Mouse (Mus musculus) ovary, postnatal 36 days (tissue): ENCODE data around the gene Slc22a4.

Experiments used
- DNase-seq: peaks from one replicate; pipeline ENCODE4 v3.0.0; 2022; ENCODE audit warnings: low spot score, mixed read lengths

Gene Slc22a4

GRCm38 (mm10) chr11:54028044-54028951 is at the start of gene Slc22a4:
Slc22a4 (minus strand) TSS chr11:54028090.
- peak; percentile 85 for DNase-seq

- no peak for DNase-seq
Observed at GRCm38 (mm10) chr11:54076101-54076500, 48.2 kb upstream of the Slc22a4 start.

DNA sequence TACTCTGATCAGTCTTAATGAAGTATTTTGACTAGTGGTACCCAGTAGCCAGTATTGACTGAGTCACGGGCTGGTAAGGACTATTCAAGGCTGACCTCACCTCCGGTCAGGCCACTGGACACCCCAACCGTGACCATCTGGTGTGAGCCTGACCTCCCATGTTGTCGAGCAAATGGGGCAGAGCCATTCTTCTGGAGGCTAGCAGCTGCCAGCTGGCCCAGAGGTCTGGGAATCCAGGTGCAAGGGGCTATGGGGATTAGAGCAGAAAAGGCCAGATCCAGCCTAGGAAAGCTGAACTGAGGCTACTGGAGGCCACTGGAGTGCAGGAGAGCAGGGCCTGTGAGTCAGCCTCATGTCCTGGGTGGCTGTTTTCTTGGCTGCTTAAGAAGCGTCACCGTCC is 47.5 kb upstream of the Slc22a4 start:
- peak; percentile 8 for DNase-seq

- peak; percentile 6 for DNase-seq
Observed at GRCm38 (mm10) chr11:54073291-54073690, 45.4 kb upstream of the Slc22a4 start.

- peak; percentile 78 for DNase-seq
Observed at GRCm38 (mm10) chr11:54071726-54072445, 44.0 kb upstream of the Slc22a4 start.

DNA sequence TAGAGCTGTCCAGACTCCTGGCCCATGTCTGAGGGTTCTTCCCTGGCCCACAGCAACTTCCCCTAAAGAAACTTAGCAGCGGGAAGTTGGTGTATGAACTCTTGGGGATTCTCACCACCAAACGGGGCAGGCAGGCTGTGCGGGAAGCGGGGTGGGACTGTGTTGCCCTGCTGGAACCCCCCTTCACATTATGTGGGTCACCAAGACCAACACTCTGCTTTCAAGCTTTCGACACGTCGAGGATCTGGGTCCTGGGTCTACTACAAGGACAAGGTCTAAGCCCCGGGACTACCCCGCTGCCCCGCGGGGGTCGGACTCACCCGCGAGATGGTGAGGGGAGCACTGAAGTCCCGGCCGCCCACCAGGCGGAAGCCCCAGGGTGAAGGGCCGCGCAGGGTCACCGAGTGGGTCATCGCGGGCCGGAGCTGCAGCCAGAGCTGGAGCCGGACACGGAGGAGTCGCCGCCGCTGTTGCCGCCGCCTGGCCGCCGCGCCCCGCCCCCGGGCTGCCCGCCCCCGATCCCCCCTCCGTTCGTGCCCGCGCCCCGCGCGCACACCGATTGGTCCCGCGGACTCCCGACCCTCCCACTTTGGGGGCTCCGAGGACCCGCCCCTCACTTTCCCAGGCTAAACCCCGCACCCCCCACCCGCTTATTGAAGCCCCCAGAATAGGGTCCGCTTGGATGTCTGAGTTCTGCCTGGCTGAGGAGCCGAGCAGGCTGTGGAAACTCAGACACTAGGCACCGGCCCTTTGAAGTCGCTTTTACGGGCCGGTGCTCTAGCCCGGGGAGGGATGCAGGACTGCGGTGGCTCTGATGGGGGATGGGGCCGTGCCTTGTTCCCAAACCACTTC is 40.9 kb upstream of the Slc22a4 start, which contains the start of gene Pdlim4:
Gene Pdlim4 (minus strand): TSS at position 495 of the 852 bp plus-strand sequence.
- peak; percentile 68 for DNase-seq

DNA sequence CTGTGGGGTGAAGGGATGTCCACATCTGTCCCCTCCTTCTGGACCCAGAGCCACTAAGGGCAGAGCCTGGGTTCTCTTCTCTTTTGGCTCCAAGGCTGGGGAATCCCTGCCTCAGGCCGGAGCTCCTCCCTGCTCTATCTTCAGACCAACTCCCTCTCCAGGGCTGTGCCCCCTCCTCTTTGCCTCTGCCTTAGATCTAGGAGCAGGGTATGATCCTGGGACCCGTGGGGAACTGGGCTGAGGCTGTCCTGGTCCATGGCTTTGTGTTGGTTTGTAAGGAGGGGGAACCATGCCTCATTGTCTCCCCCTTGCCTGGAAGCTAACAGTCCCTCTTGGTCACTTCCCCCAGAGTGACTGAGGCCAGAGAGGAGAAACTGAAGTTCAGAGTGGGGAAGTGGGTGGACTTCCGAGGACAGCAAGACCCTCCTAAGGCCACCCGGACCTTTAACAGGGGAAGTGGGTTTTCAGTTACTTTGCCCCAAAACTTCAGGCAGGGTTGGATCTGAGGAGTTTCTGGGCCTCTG is 40.2 kb upstream of the Slc22a4 start:
- peak; percentile 15 for DNase-seq

DNA sequence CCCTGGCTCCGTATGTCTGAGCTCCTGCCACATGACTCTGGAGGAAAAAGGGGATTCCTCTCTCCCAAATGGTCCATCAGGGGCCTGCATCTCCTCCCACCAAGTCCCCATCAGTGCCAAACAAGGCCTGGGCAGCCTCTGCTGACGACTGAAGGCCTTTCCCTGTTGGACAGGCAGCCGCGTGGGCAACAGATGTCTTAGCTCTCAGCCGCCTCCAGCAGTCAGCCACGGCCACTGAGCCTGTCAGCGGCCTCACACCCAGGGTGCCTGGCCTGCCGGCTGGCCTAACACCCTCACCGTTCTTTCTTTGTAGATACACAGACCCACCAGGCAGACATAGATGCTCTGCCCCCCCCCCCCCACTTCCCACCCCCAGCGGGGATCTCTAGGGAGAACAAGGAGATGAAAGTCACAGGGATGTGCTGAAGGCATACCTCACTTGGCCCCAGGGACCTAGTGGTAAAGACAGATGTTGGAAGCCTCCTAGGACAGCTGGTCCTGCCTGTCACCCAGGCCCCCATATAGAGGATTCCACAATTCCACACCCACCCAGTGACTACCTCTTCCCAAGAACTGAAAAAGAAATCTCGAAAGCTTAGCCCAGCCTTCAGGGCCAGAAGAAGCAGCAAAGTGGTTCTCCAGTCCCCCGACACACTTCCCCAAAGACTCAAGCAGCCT is 39.6 kb upstream of the Slc22a4 start:
- peak; percentile 48 for DNase-seq

GRCm38 (mm10) chr11:54066400-54066799 is 38.5 kb upstream of the Slc22a4 start:
- DNase-seq, result no peak

DNA sequence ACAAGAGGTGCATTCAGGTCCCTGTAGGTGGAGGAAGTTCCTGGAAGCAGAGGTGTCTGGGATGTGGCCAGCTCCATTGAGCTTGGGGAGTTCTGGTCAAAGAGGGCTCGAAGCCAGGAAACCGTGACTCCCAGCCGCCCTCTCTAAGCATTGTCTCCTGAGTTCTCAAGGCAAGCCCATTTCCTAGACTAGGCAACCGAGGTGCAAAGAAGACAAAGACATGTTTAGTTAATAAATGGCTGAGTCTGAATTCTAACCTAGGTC is 38.0 kb upstream of the Slc22a4 start:
- peak; percentile 29 for DNase-seq

DNA sequence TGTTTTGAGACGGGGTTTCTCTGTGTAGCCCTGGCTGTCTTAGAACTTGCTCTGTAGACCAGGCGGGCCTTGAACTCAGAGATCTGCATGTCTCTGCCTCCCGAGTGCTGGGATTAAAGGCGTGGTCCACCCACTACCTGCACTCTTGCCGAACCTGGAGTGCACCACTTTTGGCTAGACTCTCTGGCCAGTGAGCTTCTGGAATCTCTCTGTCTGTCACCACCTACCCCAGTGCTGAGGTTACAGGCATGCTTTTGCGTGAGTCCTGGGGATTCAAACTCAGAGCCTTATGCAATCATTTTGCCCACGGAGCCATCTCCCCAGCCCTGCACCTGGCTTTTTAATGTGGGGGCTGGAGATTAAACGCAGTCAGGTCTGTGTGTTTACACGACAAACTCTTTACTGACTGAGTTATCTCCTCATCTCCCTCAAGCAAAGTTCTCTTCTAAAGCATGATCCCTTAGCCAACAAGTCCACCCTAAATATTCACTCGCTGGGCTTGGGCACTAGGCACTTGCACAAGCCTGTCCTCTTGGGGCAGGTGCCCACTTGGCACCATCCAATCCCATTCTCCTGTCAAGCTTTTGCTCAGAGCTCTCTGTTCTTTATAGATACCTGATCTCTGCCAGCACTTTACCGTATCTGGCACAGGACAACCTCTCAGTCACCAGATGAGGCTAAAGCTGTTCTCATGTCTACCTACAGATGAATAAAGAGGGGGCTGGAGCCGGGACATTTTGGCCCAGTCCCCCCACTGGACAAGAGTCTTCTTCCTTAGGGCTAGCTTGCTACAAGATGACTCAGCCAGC is 37.4 kb upstream of the Slc22a4 start:
- DNase-seq, result no peak

DNA sequence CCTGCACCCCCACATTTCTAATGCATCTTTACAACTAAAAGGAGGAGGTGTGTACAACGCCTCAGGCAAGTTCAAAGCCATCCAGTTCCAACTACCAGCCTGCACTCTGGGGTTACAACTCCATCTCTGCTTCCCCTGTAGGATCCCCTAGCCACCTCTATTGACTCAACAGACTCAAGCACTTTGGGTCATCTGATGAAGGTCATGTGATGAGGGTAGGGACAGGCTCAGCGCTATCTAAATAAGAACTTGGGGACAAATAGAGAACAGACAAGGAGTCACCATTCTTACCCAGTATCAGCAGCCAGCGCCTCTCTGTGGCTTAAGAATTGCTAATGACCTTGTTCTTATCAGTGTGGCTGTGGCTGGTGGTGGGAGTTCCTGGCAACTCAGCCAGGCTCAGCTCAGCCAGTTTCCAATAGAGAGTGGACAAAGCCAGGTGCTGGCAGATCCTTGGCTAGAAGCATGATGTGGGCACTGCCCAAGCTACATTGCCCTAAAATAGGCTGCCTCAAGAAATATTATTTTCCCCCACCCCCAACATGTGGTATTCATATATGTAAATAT is 36.6 kb upstream of the Slc22a4 start:
- DNase-seq, result peak; percentile 53

- DNase-seq, result peak; percentile 8
Observed at GRCm38 (mm10) chr11:54063472-54063775, 35.5 kb upstream of the Slc22a4 start.

- DNase-seq, result no peak
Observed at GRCm38 (mm10) chr11:54062753-54063471, 35.0 kb upstream of the Slc22a4 start.

GRCm38 (mm10) chr11:54062086-54062752 is 34.3 kb upstream of the Slc22a4 start:
- DNase-seq, result peak; percentile 56

DNA sequence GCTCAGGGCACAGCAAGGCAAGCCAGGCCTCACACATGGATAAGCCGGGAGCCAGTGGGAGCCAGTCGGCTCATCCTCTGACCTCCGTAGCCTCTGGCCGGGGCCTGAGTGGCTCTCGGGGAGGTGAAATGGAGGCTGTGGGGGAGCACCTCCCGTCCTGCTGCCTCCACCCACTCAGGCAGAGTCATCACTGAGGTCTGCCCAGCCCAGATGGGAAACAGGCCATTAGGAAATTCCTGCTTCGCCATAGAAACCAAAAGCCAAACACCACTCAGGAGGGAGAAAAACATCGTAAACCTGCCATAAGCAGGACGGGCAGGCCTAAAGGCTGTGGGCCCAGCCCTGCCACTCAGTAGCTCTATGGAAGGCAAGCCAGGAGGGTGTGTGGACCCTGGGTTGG is 32.4 kb upstream of the Slc22a4 start:
- DNase-seq, result peak; percentile 52

DNA sequence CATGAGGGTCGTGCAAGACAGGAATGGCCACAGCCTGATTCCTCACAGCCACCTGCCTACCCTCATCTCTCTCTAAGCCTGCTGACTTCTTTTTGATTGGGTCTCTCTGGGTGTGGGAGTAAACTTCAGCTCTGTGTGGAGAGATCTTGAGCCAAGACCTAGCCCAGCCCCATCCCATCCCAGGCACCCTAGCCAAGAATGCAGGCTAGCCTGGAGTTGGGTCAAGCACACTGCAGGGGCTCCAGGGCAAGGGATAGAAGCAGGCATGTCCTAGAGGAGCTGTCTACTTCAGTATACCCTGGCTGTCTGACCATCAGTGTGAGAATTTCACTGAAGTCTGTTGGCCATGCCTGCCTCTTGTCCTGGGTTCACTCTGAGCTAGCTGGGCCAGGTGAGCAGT is 31.6 kb upstream of the Slc22a4 start:
- DNase-seq, result no peak

DNA sequence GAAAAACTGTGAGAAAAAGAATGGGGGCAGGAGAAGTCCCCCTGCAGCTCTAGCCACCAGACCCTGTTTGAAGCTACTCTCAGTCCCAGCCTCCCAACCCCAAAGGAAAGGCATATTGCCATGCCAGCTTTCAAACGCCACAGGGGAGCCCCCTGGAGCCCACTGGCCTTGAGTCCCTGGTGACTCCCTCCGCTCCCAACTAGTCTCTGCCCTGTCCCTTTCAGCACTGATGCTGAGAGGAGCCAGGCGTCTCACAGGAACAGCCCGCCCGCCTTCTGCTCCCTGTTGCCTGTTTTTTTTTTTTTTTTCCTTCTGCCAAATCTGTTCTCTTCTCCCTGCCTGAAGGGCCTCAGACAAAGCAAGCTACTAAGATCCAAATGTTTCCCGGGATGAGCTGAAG is 30.8 kb upstream of the Slc22a4 start:
- DNase-seq, result no peak

DNA sequence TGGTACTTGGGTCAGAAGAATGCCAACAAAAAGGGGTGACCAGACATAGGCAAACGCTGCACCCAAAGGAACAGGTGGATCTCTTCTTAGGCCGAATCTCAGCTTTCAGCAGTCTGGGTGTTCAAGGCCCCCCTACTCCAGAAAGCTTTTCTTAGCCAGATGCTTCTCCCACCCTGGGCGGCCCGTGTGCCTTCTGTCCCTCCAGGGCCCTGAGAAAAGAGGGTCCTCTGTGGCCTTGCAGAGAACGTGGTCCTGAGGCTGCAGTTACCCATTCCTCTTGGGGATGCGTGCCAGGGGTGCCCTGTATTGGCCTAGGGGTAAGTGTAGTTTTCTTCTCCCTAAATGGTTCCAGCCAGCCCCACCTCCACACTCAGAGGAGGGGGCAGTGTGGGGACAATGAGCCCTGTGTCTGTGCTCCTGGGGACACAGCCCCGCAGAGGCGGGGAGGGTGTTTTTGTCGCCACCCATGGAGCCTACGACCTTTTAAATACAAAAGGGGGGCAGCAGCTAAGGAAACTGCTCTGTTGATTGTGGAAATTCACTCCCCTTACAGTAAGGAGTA is 30.2 kb upstream of the Slc22a4 start:
- DNase-seq, result no peak
